Mouse (Mus musculus) embryo, embryonic 10 days (tissue): Measurements from ENCODE around the gene Zscan4d.
"Not testable (repeated sequence)": the region's sequence is repeated elsewhere in the genome, so short reads cannot be mapped to it uniquely, and the experiment has no call there.

Experiments used
- DNase-seq: peaks from one replicate; pipeline ENCODE4 v3.0.0-alpha.2; 2015; ENCODE audit warnings: low spot score

Zscan4d gene

DNA sequence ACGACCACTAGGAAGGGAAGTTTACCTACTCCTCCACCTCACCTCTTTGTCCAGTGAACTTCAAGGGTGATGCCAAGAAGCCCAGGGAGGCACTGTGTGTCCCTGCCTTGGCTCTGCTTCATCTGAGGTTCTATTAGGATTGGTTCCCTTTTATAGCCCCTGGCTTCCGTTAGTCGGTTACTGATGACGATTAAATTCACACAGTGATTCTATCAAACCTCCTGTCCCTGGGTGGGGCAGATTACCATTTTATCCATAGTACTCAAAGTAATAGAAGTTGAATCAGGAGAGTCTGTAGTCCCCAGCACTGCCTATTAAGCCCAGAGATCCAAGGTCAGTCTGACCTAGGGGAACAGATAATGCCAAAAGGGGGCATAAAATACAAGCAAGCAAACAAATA is at the start of gene Zscan4d:
Zscan4d (minus strand) TSS at position 101 of the 400 bp plus-strand sequence.
- DNase-seq: not testable (repeated sequence)

DNA sequence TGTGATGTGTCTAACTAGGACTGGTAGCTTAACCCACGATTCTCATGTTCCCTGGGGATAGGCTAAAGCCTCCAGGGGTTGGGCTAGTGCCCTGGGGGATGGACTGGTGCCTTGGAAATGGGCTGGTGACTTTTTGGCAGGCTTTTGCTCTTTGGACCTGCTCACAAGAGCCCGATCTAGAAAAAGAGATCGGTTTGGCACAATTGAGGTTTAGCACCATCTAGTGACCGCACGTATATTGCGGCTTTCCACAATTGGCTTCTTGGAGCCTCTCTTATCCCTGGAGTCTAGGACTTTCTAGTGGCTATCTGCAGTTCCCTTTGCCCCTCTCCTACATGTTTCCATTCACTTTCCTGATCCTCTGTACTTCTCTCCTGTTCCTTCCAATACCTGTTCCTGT is 7.9 kb downstream of the Zscan4d start:
- DNase-seq: not testable (repeated sequence)
